Mouse (Mus musculus) thymus, adult 2 months (tissue): ENCODE measurements around the gene Syde1.

ENCODE experiments used
- CTCF ChIP-seq: fragments of 200-500 bp; IDR thresholded peaks from 2 replicates; pipeline ENCODE4 v1.5.1; 2012; ENCODE audit warnings: mild to moderate bottlenecking, control low read depth, low read length, moderate library complexity, borderline replicate concordance; ENCODE audit not compliant: control insufficient read depth, poor library complexity, insufficient read depth; ENCODE audit errors: extremely low read depth
- POLR2A ChIP-seq: fragments of 200-500 bp; IDR thresholded peaks from 2 replicates; pipeline ENCODE4 v1.6.1; 2012; ENCODE audit warnings: mild to moderate bottlenecking, low read length, control low read depth, moderate library complexity; ENCODE audit not compliant: control insufficient read depth, poor library complexity, insufficient read depth; ENCODE audit errors: extremely low read depth

DNA sequence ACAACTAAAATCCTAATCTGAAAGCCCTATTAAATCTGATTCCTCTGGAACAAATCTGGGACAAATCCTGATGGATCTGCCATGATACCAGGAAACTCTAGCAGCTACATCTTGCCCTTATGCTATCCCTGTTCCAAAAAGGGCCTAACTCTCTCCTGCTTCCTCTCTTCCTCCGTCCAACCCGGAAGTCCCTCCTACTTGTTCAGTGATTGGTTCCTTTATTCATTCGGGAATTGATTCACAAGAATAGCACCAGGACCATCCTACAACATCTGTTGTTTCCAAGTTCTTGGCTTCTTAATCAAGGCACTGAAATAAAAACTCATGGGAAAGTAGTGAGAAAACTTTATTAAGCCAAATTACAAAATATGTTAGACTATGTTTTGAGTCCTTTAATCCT is 22.6 kb downstream of the Syde1 start:
- TF ChIP-seq CTCF (no peak), POLR2A (no peak)
